Mouse (Mus musculus) brain, embryonic 14.5 days (tissue): ENCODE measurements at regions not wholly inside any gene's neighbourhood (a gene's known extent, or its start where the extent isn't known, plus 50 kb on each side); places are given as distances from the start of the nearest gene placed in this dataset.

ENCODE experiments used
- CTCF ChIP-seq: fragments of 200-500 bp; IDR thresholded peaks from 2 replicates; pipeline ENCODE4 v1.5.1; 2012; ENCODE audit warnings: inconsistent platforms, mild to moderate bottlenecking, moderate library complexity, borderline replicate concordance; ENCODE audit not compliant: insufficient read depth, insufficient read length; ENCODE audit errors: extremely low read depth
- POLR2A ChIP-seq: fragments of 200-500 bp; IDR thresholded peaks from 2 replicates; pipeline ENCODE4 v1.6.1; 2012; ENCODE audit warnings: mild to moderate bottlenecking, inconsistent platforms, borderline replicate concordance; ENCODE audit not compliant: poor library complexity, insufficient read depth, insufficient read length, severe bottlenecking; ENCODE audit errors: extremely low read depth

DNA sequence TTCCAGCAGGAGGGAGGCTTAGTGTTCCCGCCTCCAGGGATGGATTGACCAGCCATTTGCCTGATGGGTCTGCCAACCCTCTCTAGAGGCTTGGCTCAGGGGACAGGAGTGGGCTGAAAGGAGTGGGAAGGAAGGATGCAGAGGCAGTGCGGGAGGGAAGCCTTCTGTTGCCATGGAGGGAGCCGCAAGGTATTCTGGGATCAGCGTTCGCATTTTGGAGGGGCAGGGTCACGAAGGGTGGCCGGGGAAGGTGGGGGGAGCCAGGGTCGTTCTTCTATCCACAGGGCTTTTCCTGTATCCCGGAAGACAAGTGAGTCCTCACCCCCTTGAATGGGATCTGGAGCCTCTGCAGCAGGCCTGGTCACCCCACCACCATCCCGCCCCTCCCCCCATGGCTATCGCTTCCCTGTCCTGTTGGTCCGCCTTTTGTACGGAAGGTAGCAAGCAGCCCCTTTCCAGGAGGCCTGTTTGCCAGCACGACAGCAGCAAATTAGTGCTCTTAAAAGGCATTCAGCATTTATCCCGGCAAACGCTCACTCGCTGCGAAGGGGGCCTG is 61.8 kb upstream of the Unc5a start:
- no peak for TF ChIP-seq POLR2A
- TF ChIP-seq CTCF, result no peak
